Mouse (Mus musculus) kidney, postnatal 0 days (tissue): ENCODE measurements around the gene Tas2r109. TPM values are rescaled to one million over a fixed set of nuclear protein-coding genes. Genes with fewer than 3 reads are reported as not detected.
"Not testable (repeated sequence)": the region's sequence is repeated elsewhere in the genome, so short reads cannot be mapped to it uniquely, and the experiment has no call there.

Experiments used
- ATAC-seq: fragments of 200-750 bp; cut with Nextera tagmentation; replicated peaks from 2 replicates; pipeline ENCODE4 v1.8.0; 2017; ENCODE audit warnings: low read depth, moderate number of reproducible peaks, moderate TSS enrichment, moderate library complexity; ENCODE audit not compliant: low FRiP score
- DNase-seq: peaks from one replicate; pipeline ENCODE4 v3.0.0-alpha.2; 2016; ENCODE audit warnings: low spot score
- H3K27ac ChIP-seq: fragments of 300-500 bp; sonication (generic); 2 replicates; pipeline ENCODE4 v1.5.1; 2014; ENCODE audit warnings: mild to moderate bottlenecking
- H3K27me3 ChIP-seq: fragments of 300-500 bp; sonication (generic); 2 replicates; pipeline ENCODE4 v1.6.1; 2014; ENCODE audit warnings: low read length, mixed read lengths; ENCODE audit not compliant: insufficient read depth
- H3K36me3 ChIP-seq: fragments of 300-500 bp; sonication (generic); 2 replicates; pipeline ENCODE4 v1.6.1; 2014; ENCODE audit warnings: low read length, mixed read lengths; ENCODE audit not compliant: insufficient read depth
- H3K4me1 ChIP-seq: fragments of 300-500 bp; sonication (generic); replicated peaks from 2 replicates; pipeline ENCODE4 v1.6.1; 2014; ENCODE audit warnings: antibody characterized with exemption, low read length, mixed read lengths; ENCODE audit not compliant: insufficient read depth
- H3K4me2 ChIP-seq: fragments of 300-500 bp; sonication (generic); 2 replicates; pipeline ENCODE4 v1.6.1; 2014; ENCODE audit warnings: mild to moderate bottlenecking, low read length, moderate library complexity, mixed read lengths
- H3K4me3 ChIP-seq: fragments of 300-500 bp; sonication (generic); replicated peaks from 2 replicates; pipeline ENCODE4 v1.5.1; 2014; ENCODE audit warnings: low read depth, low read length
- H3K9ac ChIP-seq: fragments of 300-500 bp; sonication (generic); 2 replicates; pipeline ENCODE4 v1.6.1; 2014; ENCODE audit warnings: low read depth, low read length
- H3K9me3 ChIP-seq: fragments of 300-500 bp; sonication (generic); replicated peaks from 2 replicates; pipeline ENCODE4 v1.6.1; 2016; ENCODE audit warnings: low read length, inconsistent platforms, mixed read lengths
- CTCF ChIP-seq: IDR thresholded peaks from 2 replicates; pipeline ENCODE4 v1.5.1; 2016; ENCODE audit warnings: antibody characterized with exemption, low read depth, mild to moderate bottlenecking, moderate library complexity
- WGBS: fragments of 180-500 bp; shearing (Covaris S2); extraction: QIAGEN DNeasy Blood & Tissue Kit; methylation state at CpG from one replicate; pipeline ENCODE4 v1.1.7; 2014; 5-methylcytosine and 5-hydroxymethylcytosine counted together
- polyA plus RNA-seq: library from polyadenylated mRNA; unstranded; fragments of >200 nt; fragmentation: Nextera tagmentation; extraction: Ambion mirVana; gene quantifications from 2 replicates; pipeline ENCODE4 v1.2.1, GENCODE M21; 2015

Gene Tas2r109
- polyA plus RNA-seq: not detected in 2 replicates

DNA sequence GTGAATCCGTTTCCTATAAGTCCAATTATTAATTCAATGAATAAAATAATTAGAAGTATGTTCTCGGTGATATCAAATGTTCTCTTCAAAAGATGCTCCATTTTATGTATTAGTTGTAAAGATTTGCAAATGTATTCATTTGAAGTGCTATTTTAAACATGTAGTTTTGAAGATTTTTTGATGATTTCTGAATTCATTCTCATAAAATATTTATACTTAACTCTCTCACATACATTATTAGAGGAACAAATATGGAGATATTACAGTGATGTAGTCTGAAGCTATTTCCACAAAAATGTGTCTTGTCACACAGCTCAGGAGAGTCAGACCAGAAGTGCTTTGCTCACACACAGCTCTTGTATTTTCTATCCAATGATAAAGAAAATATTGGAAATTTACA is at the start of gene Tas2r109:
Gene Tas2r109, minus strand, starts transcription at position 101 of the 400 bp plus-strand sequence.
- WGBS: 88% methylated on average over 2 of the region's 2 CpGs
- Histone ChIP-seq H3K9ac (no peak within 1 kb of the TSS), H3K27ac (no peak within 1 kb of the TSS), H3K4me1 (no peaks in the 10 kb centered on the region), H3K4me2 (no peak within 1 kb of the TSS), H3K36me3 (no peaks in the 10 kb centered on the region), H3K4me3 (no peak within 1 kb of the TSS), H3K27me3 (no peaks in the 10 kb centered on the region), H3K9me3 (no peaks in the 10 kb centered on the region)
- DNase-seq (no peak), ATAC-seq (no peak)
- TF ChIP-seq CTCF: no peak

DNA sequence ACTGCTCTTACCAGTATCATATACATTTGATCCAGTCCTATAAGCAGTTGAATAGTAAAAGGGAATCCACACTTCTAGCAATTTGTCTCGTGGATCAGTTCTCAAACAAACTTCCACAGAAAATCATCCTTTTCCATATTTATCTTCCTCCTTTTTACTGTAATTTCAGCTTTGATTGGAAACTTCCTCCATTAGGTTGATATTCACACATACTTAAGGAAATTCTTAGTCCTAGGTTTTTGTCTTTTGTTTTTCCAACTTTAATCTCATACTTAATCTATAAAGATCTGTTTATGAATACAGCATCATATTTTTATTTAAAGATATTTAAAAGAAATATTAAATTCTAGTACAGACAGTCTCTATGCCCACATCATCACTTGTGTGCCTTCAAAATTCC is 22.9 kb downstream of the Tas2r109 start, which contains the start of gene Tas2r131:
Gene Tas2r131, minus strand, starts transcription at position 101 of the 400 bp plus-strand sequence.
- H3K36me3 ChIP-seq: no peaks in the 10 kb centered on the region
- H3K4me3 ChIP-seq: no peak within 1 kb of the TSS
- H3K9ac ChIP-seq: no peak within 1 kb of the TSS
- H3K4me1 ChIP-seq: no peaks in the 10 kb centered on the region
- WGBS: 63% methylated on average over 1 of the region's 1 CpGs
- no peaks in the 10 kb centered on the region for H3K9me3 ChIP-seq
- H3K27me3 ChIP-seq: no peaks in the 10 kb centered on the region
- H3K4me2 ChIP-seq: no peak within 1 kb of the TSS
- DNase-seq (no peak), ATAC-seq (no peak)
- no peak for TF ChIP-seq CTCF
- H3K27ac ChIP-seq: no peak within 1 kb of the TSS

DNA sequence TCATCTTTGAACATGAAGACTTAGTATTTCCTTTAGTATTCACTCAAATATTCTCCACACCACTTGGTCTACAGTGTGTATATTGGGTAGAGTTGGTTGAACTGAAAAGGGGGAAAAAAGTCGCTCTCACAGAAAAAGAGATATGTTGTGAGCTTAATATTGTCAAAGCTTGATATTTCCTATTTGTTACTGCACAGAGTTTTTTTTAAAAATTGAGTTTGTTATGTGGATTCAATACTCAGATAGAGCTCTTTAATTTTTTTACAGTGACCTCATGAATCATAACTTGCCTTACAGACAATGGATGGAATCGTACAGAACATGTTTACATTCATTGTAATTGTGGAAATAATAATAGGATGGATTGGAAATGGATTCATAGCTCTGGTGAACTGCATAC is 30.0 kb downstream of the Tas2r109 start, which contains the start of gene Tas2r129:
Gene Tas2r129, plus strand, starts transcription at position 301 of the 400 bp plus-strand sequence.
- DNase-seq (no peak), ATAC-seq (no peak)
- TF ChIP-seq CTCF: no peak
- Histone ChIP-seq H3K9ac (no peak within 1 kb of the TSS), H3K27me3 (no peaks in the 10 kb centered on the region), H3K4me1 (no peaks in the 10 kb centered on the region), H3K4me2 (no peak within 1 kb of the TSS), H3K27ac (no peak within 1 kb of the TSS), H3K36me3 (no peaks in the 10 kb centered on the region), H3K9me3 (no peaks in the 10 kb centered on the region), H3K4me3 (no peak within 1 kb of the TSS)
- WGBS: 83% methylated on average over 2 of the region's 2 CpGs

DNA sequence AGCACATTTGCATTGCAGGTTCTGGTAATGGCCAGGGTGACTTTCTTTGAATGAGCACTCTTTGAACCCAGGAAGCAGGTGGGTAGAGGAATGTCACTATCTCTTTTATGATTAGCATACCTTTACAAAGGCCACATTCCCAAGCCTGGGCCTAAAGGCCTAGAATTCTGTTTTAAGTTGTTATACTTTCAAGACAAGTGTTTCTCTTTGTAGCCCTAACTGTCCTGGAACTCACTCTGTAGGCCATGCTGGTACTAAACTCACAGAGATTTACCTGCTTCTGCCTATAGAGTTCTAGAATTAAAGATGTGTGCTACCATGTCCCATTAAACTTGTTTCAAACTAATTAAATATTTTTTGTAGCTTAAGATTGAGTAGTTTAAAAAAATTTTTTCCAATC is 39.4 kb downstream of the Tas2r109 start:
- not testable (repeated sequence) for H3K9ac ChIP-seq, H3K4me1 ChIP-seq, H3K4me3 ChIP-seq, ATAC-seq, H3K27ac ChIP-seq, DNase-seq, H3K4me2 ChIP-seq, H3K9me3 ChIP-seq, H3K36me3 ChIP-seq, H3K27me3 ChIP-seq

Other genes with a start within 250 kb of the Tas2r109 start
- not detected in 2 replicates for gene Tas2r115, start 242.9 kb downstream of the Tas2r109 start, polyA plus RNA-seq
- gene Tas2r124, start 226.2 kb downstream of the Tas2r109 start, polyA plus RNA-seq: not detected in 2 replicates
- gene Tas2r102, start 218.8 kb downstream of the Tas2r109 start, polyA plus RNA-seq: not detected in 2 replicates
- not detected in 2 replicates for gene Tas2r136, start 202.8 kb downstream of the Tas2r109 start, polyA plus RNA-seq
- not detected in 2 replicates for gene Tas2r117, start 178.1 kb downstream of the Tas2r109 start, polyA plus RNA-seq
- not detected in 2 replicates for gene Tas2r123, start 133.8 kb downstream of the Tas2r109 start, polyA plus RNA-seq
- not detected in 2 replicates for gene Tas2r116, start 125.5 kb downstream of the Tas2r109 start, polyA plus RNA-seq
- not detected in 2 replicates for gene Tas2r110, start 113.0 kb downstream of the Tas2r109 start, polyA plus RNA-seq
- not detected in 2 replicates for gene Tas2r113, start 88.0 kb downstream of the Tas2r109 start, polyA plus RNA-seq
- not detected in 2 replicates for gene Tas2r125, start 71.3 kb downstream of the Tas2r109 start, polyA plus RNA-seq
- gene Tas2r129, start 29.9 kb downstream of the Tas2r109 start, polyA plus RNA-seq: not detected in 2 replicates
- not detected in 2 replicates for gene Tas2r131, start 23.0 kb downstream of the Tas2r109 start, polyA plus RNA-seq
- not detected in 2 replicates for gene Tas2r103, start 56.1 kb upstream of the Tas2r109 start, polyA plus RNA-seq
- not detected in 2 replicates for gene Tas2r140, start 74.9 kb upstream of the Tas2r109 start, polyA plus RNA-seq
- 114 and 119 TPM in 2 replicates for gene Smim10l1, start 123.9 kb upstream of the Tas2r109 start, polyA plus RNA-seq